In genomic region chr10:127170002-127170401, GRCm38 (mm10) we compare ENCODE assay signal across 8 mouse cellular contexts. TPM values are rescaled to one million over a fixed set of nuclear protein-coding genes. Genes with fewer than 3 reads are reported as not detected.
DNase-seq lines count a peak whose midpoint lies in the region; ATAC-seq and TF ChIP-seq lines count a peak whose summit lies in the region.

No protein-coding gene starts in this region.

- TF ChIP-seq EP300 in heart, postnatal 0 days (IDR thresholded peaks at IDR 0.05; ENCODE audit: low read depth) = no peak
- TF ChIP-seq EP300 in liver, postnatal 0 days (IDR thresholded peaks at IDR 0.05; ENCODE audit: low read depth) = no peak

- peak overlapping the region; percentile 25 for H3K4me3 ChIP-seq in heart, postnatal 0 days (ENCODE audit: low read depth, low read length)
- H3K4me3 ChIP-seq in liver, postnatal 0 days (ENCODE audit: low read depth, low read length) = peak overlapping the region; percentile 43; the same call in 1 of the 2 replicates

- H3K27ac ChIP-seq in heart, postnatal 0 days (ENCODE audit: low read depth) = no peak overlapping the region
- H3K27ac ChIP-seq in liver, postnatal 0 days (ENCODE audit: low read depth) = no peak overlapping the region

- peak; percentile 89 for DNase-seq in heart, adult 11 months
- DNase-seq in heart, postnatal 10 days = no peak
- DNase-seq in thymus, postnatal 14 days = peak; percentile 46
- no peak for DNase-seq in thymus, adult 18-20 months
- no peak for DNase-seq in heart, postnatal 0 days (ENCODE audit: low spot score)
- peak; percentile 55 for DNase-seq in liver, postnatal 0 days
- DNase-seq in urinary bladder, postnatal 25 days (ENCODE audit: low spot score) = no peak
- no peak for DNase-seq in ovary, adult 18-20 months (ENCODE audit: low spot score)

- no peak overlapping the region for H3K9ac ChIP-seq in heart, postnatal 0 days (replicated peaks; ENCODE audit: low read depth, low read length)
- no peak overlapping the region for H3K9ac ChIP-seq in liver, postnatal 0 days (replicated peaks)

- WGBS in heart, postnatal 0 days = 4% methylated on average over 22 of the region's 22 CpGs
- WGBS in liver, postnatal 0 days (ENCODE audit: insufficient replicate concordance) = 27% methylated on average over 22 of the region's 22 CpGs

- no peaks in the 10 kb centered on the region for H3K36me3 ChIP-seq in heart, postnatal 0 days (replicated peaks; ENCODE audit: control insufficient read depth, insufficient read depth, low read length)
- peaks cover 16% of the 10 kb centered on the region for H3K36me3 ChIP-seq in liver, postnatal 0 days (replicated peaks; ENCODE audit: insufficient read depth, low read length)

- H3K9me3 ChIP-seq in heart, postnatal 0 days (replicated peaks; ENCODE audit: control insufficient read depth, low read length) = no peaks in the 10 kb centered on the region
- H3K9me3 ChIP-seq in liver, postnatal 0 days (ENCODE audit: low read length) = no peaks in the 10 kb centered on the region

- peaks cover 6% of the 10 kb centered on the region for H3K4me1 ChIP-seq in heart, postnatal 0 days (ENCODE audit: control insufficient read depth, insufficient read depth)
- H3K4me1 ChIP-seq in liver, postnatal 0 days (ENCODE audit: insufficient read depth) = peaks cover 26% of the 10 kb centered on the region

- H3K4me2 ChIP-seq in heart, postnatal 0 days (ENCODE audit: low read depth, low read length) = peak overlapping the region; percentile 48
- peak overlapping the region; percentile 74 for H3K4me2 ChIP-seq in liver, postnatal 0 days (ENCODE audit: low read depth, low read length)

- H3K27me3 ChIP-seq in heart, postnatal 0 days (ENCODE audit: control insufficient read depth, insufficient read depth, low read length) = peaks cover 85% of the 10 kb centered on the region
- H3K27me3 ChIP-seq in liver, postnatal 0 days (ENCODE audit: insufficient read depth, low read length) = 0 out of 2 replicates have a peak, but pooled peaks cover 3% of the 10 kb centered on the region

- no peak for ATAC-seq in heart, postnatal 0 days (ENCODE audit: insufficient read depth, low read depth)
- no peak for ATAC-seq in liver, postnatal 0 days

- intact Hi-C loops in heart, postnatal 10 days (cut with DNase I) = no loop called here

- peak; percentile 31; the same call in 1 of the 2 replicates for TF ChIP-seq CTCF in heart, postnatal 0 days (IDR thresholded peaks at IDR 0.05; ENCODE audit: low read depth)
- peak; percentile 47 for TF ChIP-seq CTCF in liver, postnatal 0 days (IDR thresholded peaks at IDR 0.05; ENCODE audit: low read depth)

RNA-seq across cellular contexts. Expression of gene B4galnt1, which starts 5.0 kb away (rescaled TPM):
- 1 to 10 TPM; 3.6 to 3.8 TPM for total RNA-seq in heart, postnatal 10 days (2021)
- 2.3 and 7.7 TPM in 2 replicates for total RNA-seq in heart, postnatal 0 days (2014; rRNA removed; ENCODE audit: low replicate concordance)
- polyA plus RNA-seq in heart, postnatal 0 days (2015; fragmentation: Nextera tagmentation; extraction: Ambion mirVana) = 0.72 and 0.82 TPM in 2 replicates
- polyA plus RNA-seq in liver, postnatal 0 days (2015; fragmentation: Nextera tagmentation; extraction: Ambion mirVana) = 27.2 and 32.2 TPM in 2 replicates

RNA-seq across cellular contexts. Expression of gene Slc26a10, which starts 10.4 kb away (rescaled TPM):
- total RNA-seq in heart, postnatal 10 days (2021) = 10 to 100 TPM; 40.8 to 48.0 TPM
- total RNA-seq in heart, postnatal 0 days (2014; rRNA removed; ENCODE audit: low replicate concordance) = 51.0 and 61.2 TPM in 2 replicates
- 22.8 and 23.3 TPM in 2 replicates for polyA plus RNA-seq in heart, postnatal 0 days (2015; fragmentation: Nextera tagmentation; extraction: Ambion mirVana)
- polyA plus RNA-seq in liver, postnatal 0 days (2015; fragmentation: Nextera tagmentation; extraction: Ambion mirVana) = 2.0 TPM in 2 replicates

RNA-seq across cellular contexts. Expression of gene Arhgef25, which starts 19.9 kb away (rescaled TPM):
- total RNA-seq in heart, postnatal 10 days (2021) = 10 to 100 TPM; 20.8 to 21.0 TPM
- 20.8 and 44.2 TPM in 2 replicates for total RNA-seq in heart, postnatal 0 days (2014; rRNA removed; ENCODE audit: low replicate concordance)
- polyA plus RNA-seq in heart, postnatal 0 days (2015; fragmentation: Nextera tagmentation; extraction: Ambion mirVana) = 10.0 and 13.8 TPM in 2 replicates
- 1.9 and 2.6 TPM in 2 replicates for polyA plus RNA-seq in liver, postnatal 0 days (2015; fragmentation: Nextera tagmentation; extraction: Ambion mirVana)

RNA-seq across cellular contexts. Expression of gene Dtx3, which starts 25.5 kb away (rescaled TPM):
- total RNA-seq in heart, postnatal 10 days (2021) = 10 to 100 TPM; 48.4 to 52.2 TPM
- 44.4 and 64.1 TPM in 2 replicates for total RNA-seq in heart, postnatal 0 days (2014; rRNA removed; ENCODE audit: low replicate concordance)
- 28.8 and 30.0 TPM in 2 replicates for polyA plus RNA-seq in heart, postnatal 0 days (2015; fragmentation: Nextera tagmentation; extraction: Ambion mirVana)
- polyA plus RNA-seq in liver, postnatal 0 days (2015; fragmentation: Nextera tagmentation; extraction: Ambion mirVana) = 8.8 and 8.9 TPM in 2 replicates

RNA-seq across cellular contexts. Expression of gene Pip4k2c, which starts 41.4 kb away (rescaled TPM):
- 10 to 100 TPM; 26.4 to 28.7 TPM for total RNA-seq in heart, postnatal 10 days (2021)
- 22.4 and 23.7 TPM in 2 replicates for total RNA-seq in heart, postnatal 0 days (2014; rRNA removed; ENCODE audit: low replicate concordance)
- polyA plus RNA-seq in heart, postnatal 0 days (2015; fragmentation: Nextera tagmentation; extraction: Ambion mirVana) = 24.7 and 25.0 TPM in 2 replicates
- 14.7 and 17.7 TPM in 2 replicates for polyA plus RNA-seq in liver, postnatal 0 days (2015; fragmentation: Nextera tagmentation; extraction: Ambion mirVana)

Comparison
In these comparisons a context has a peak if more than half of its experiments do, and no peak if none do; other contexts are left out.
1. DNase-seq: peak in heart, adult 11 months (single experiment), thymus, postnatal 14 days (single experiment) and liver, postnatal 0 days (single experiment); none in heart, postnatal 10 days (0 of 2), thymus, adult 18-20 months (0 of 2), heart, postnatal 0 days (single experiment), urinary bladder, postnatal 25 days (single experiment) and ovary, adult 18-20 months (single experiment).